Mouse (Mus musculus): ENCODE results near the gene Abhd2.

The Abhd2 gene

GRCm38 (mm10) chr7:79328769-79329168, 55.8 kb downstream of the Abhd2 start:
- DNase-seq (ENCODE audit: low spot score), result no peak

GRCm38 (mm10) chr7:79331197-79331596, 58.2 kb downstream of the Abhd2 start:
- no peak for DNase-seq (ENCODE audit: low spot score)

- no peak for DNase-seq (ENCODE audit: low spot score)
Measured at GRCm38 (mm10) chr7:79333419-79333818, 60.4 kb downstream of the Abhd2 start.

- no peak for DNase-seq (ENCODE audit: low spot score)
Measured at GRCm38 (mm10) chr7:79336362-79336910, 63.4 kb downstream of the Abhd2 start.

GRCm38 (mm10) chr7:79345902-79346301, 72.9 kb downstream of the Abhd2 start:
- DNase-seq (ENCODE audit: low spot score), result peak; percentile 65

GRCm38 (mm10) chr7:79346555-79347075, 73.6 kb downstream of the Abhd2 start:
- no peak for DNase-seq (ENCODE audit: low spot score)

- no peak for DNase-seq (ENCODE audit: low spot score)
Measured at GRCm38 (mm10) chr7:79347108-79347813, 74.3 kb downstream of the Abhd2 start.

- DNase-seq (ENCODE audit: low spot score), result no peak
Measured at GRCm38 (mm10) chr7:79348816-79349215, 75.8 kb downstream of the Abhd2 start.

- DNase-seq (ENCODE audit: low spot score), result peak; percentile 79
Measured at GRCm38 (mm10) chr7:79349738-79350386, 76.9 kb downstream of the Abhd2 start.

- DNase-seq (ENCODE audit: low spot score), result no peak
Measured at GRCm38 (mm10) chr7:79358350-79359182, 85.6 kb downstream of the Abhd2 start.

- no peak for DNase-seq (ENCODE audit: low spot score)
Measured at GRCm38 (mm10) chr7:79359183-79359435, 86.1 kb downstream of the Abhd2 start.

GRCm38 (mm10) chr7:79360056-79360455, 87.1 kb downstream of the Abhd2 start:
- no peak for DNase-seq (ENCODE audit: low spot score)

- DNase-seq (ENCODE audit: low spot score), result no peak
Measured at GRCm38 (mm10) chr7:79362208-79362607, 89.2 kb downstream of the Abhd2 start.

GRCm38 (mm10) chr7:79362830-79363229, 89.8 kb downstream of the Abhd2 start:
- DNase-seq (ENCODE audit: low spot score), result no peak

- DNase-seq (ENCODE audit: low spot score), result peak; percentile 84
Measured at GRCm38 (mm10) chr7:79363370-79364043, 90.5 kb downstream of the Abhd2 start.

- no peak for DNase-seq (ENCODE audit: low spot score)
Measured at GRCm38 (mm10) chr7:79368664-79369063, 95.7 kb downstream of the Abhd2 start.

- DNase-seq (ENCODE audit: low spot score), result no peak
Measured at GRCm38 (mm10) chr7:79369416-79369815, 96.4 kb downstream of the Abhd2 start.

GRCm38 (mm10) chr7:79371321-79371879, 98.4 kb downstream of the Abhd2 start:
- peak; percentile 77 for DNase-seq (ENCODE audit: low spot score)

- DNase-seq (ENCODE audit: low spot score), result no peak
Measured at GRCm38 (mm10) chr7:79374017-79374416, 101.0 kb downstream of the Abhd2 start.

- DNase-seq (ENCODE audit: low spot score), result no peak
Measured at GRCm38 (mm10) chr7:79375594-79375993, 102.6 kb downstream of the Abhd2 start.

GRCm38 (mm10) chr7:79376516-79377275, 103.7 kb downstream of the Abhd2 start:
- peak; percentile 63 for DNase-seq (ENCODE audit: low spot score)

Measured in lung, postnatal 25 days (tissue).